Mouse (Mus musculus): ENCODE measurements around the gene Smim7. TPM values are rescaled to one million over a fixed set of nuclear protein-coding genes. Genes with fewer than 3 reads are reported as not detected.

Gene Smim7
- total and polyA plus RNA-seq, 2 experiments from 2014 or later = 106 to 143 TPM

DNA sequence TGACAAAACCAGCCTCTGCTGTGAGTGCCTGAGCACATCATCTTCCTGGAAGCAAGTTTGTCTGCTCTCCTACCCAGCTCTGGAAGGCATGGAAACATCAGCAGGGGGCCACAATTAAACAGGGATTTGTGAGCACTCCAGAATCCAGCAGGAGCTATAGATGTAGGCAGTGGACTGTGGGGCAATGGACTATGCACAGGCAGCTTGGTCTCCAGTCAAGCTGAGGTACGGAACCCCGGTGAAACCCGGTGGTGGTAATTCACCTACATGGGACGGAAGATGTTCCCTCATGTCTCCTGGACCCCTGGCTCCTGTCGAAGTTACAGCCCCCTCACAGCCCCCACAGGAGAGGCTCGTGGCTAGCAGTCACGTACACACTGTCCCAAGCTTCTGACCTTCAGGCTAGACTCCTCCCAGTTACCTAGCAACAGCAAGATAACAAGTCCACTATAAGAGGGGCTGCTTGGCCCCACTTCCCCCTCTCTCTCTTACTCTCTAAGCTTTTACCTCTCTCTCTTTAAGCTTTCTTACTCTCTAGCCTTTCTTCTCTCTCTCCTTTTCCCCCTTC, 53.4 kb downstream of the Smim7 start:
- WGBS = 75% methylated on average over 7 of the region's 7 CpGs
- H3K9me3 ChIP-seq (ENCODE audit: low read length) = no peaks in the 10 kb centered on the region
- DNase-seq (ENCODE audit: low spot score) (no peak), ATAC-seq (no peak)
- H3K27ac ChIP-seq = no peak overlapping the region
- TF ChIP-seq CTCF (IDR thresholded peaks at IDR 0.05; ENCODE audit: low read depth) = no peak
- H3K4me3 ChIP-seq (ENCODE audit: low read length) = no peak overlapping the region
- no peaks in the 10 kb centered on the region for H3K36me3 ChIP-seq (ENCODE audit: insufficient read depth, low read length)
- H3K4me1 ChIP-seq (ENCODE audit: insufficient read depth, low read length) = no peaks in the 10 kb centered on the region
- H3K4me2 ChIP-seq (ENCODE audit: low read depth, low read length) = no peak overlapping the region
- H3K27me3 ChIP-seq (ENCODE audit: insufficient read depth, low read length) = no peaks in the 10 kb centered on the region
- no peak overlapping the region for H3K9ac ChIP-seq (replicated peaks; ENCODE audit: low read length)

Small RNA genes within 50 kb of the gene (microRNA-seq; reads per million reads assigned to microRNA genes)
- gene Gm28019 = 0 reads per million in 2 experiments

Other genes starting within 250 kb of the Smim7 start
- gene Eps15l1, start 149.6 kb downstream of the Smim7 start, total RNA-seq (2014; rRNA removed) = 49.6 and 66.0 TPM in 2 replicates
- gene Eps15l1, start 149.6 kb downstream of the Smim7 start, polyA plus RNA-seq (2015; fragmentation: Nextera tagmentation; extraction: Ambion mirVana) = 43.4 and 45.5 TPM in 2 replicates
- gene Calr3, start 127.2 kb downstream of the Smim7 start, total RNA-seq (2014; rRNA removed) = 0.40 and 0.42 TPM in 2 replicates
- gene Calr3, start 127.2 kb downstream of the Smim7 start, polyA plus RNA-seq (2015; fragmentation: Nextera tagmentation; extraction: Ambion mirVana) = 1.4 and 1.9 TPM in 2 replicates
- 8.6 and 11.3 TPM in 2 replicates for gene 1700030K09Rik, start 127.2 kb downstream of the Smim7 start, total RNA-seq (2014; rRNA removed)
- gene 1700030K09Rik, start 127.2 kb downstream of the Smim7 start, polyA plus RNA-seq (2015; fragmentation: Nextera tagmentation; extraction: Ambion mirVana) = 13.1 and 13.2 TPM in 2 replicates
- gene Cherp, start 95.9 kb downstream of the Smim7 start, total RNA-seq (2014; rRNA removed) = 27.0 and 90.6 TPM in 2 replicates
- 37.3 and 40.3 TPM in 2 replicates for gene Cherp, start 95.9 kb downstream of the Smim7 start, polyA plus RNA-seq (2015; fragmentation: Nextera tagmentation; extraction: Ambion mirVana)
- 57.3 and 65.8 TPM in 2 replicates for gene Slc35e1, start 78.5 kb downstream of the Smim7 start, total RNA-seq (2014; rRNA removed)
- 12.5 and 12.9 TPM in 2 replicates for gene Slc35e1, start 78.5 kb downstream of the Smim7 start, polyA plus RNA-seq (2015; fragmentation: Nextera tagmentation; extraction: Ambion mirVana)
- 12.4 and 15.2 TPM in 2 replicates for gene Med26, start 22.8 kb downstream of the Smim7 start, total RNA-seq (2014; rRNA removed)
- 14.0 and 15.5 TPM in 2 replicates for gene Med26, start 22.8 kb downstream of the Smim7 start, polyA plus RNA-seq (2015; fragmentation: Nextera tagmentation; extraction: Ambion mirVana)
- gene Tmem38a, start 967 bp upstream of the Smim7 start, total RNA-seq (2014; rRNA removed) = 63.4 and 71.8 TPM in 2 replicates
- gene Tmem38a, start 967 bp upstream of the Smim7 start, polyA plus RNA-seq (2015; fragmentation: Nextera tagmentation; extraction: Ambion mirVana) = 42.4 and 47.7 TPM in 2 replicates
- 42.1 and 50.7 TPM in 2 replicates for gene Nwd1, start 75.6 kb upstream of the Smim7 start, total RNA-seq (2014; rRNA removed)
- 2.9 and 3.1 TPM in 2 replicates for gene Nwd1, start 75.6 kb upstream of the Smim7 start, polyA plus RNA-seq (2015; fragmentation: Nextera tagmentation; extraction: Ambion mirVana)
- 259 and 269 TPM in 2 replicates for gene Sin3b, start 152.2 kb upstream of the Smim7 start, total RNA-seq (2014; rRNA removed)
- gene Sin3b, start 152.2 kb upstream of the Smim7 start, polyA plus RNA-seq (2015; fragmentation: Nextera tagmentation; extraction: Ambion mirVana) = 245 and 250 TPM in 2 replicates
- 0.68 and 1.5 TPM in 2 replicates for gene F2rl3, start 190.8 kb upstream of the Smim7 start, total RNA-seq (2014; rRNA removed)
- gene F2rl3, start 190.8 kb upstream of the Smim7 start, polyA plus RNA-seq (2015; fragmentation: Nextera tagmentation; extraction: Ambion mirVana) = 0.20 and 0.29 TPM in 2 replicates